Mouse (Mus musculus): ENCODE data around the gene Chsy1.
A peak's percentile ranks its signal among the peaks of the same experiment; 100 is the strongest.

Chsy1 gene

GRCm38 (mm10) chr7:66108961-66109854 is at the start of gene Chsy1:
TSS of gene Chsy1 (plus strand) at chr7:66109515.
- DNase-seq (ENCODE audit: extremely low read depth, insufficient read length, low spot score) = peak; percentile 96

GRCm38 (mm10) chr7:66060066-66060956 is 49.0 kb upstream of the Chsy1 start:
- peak; percentile 81 for DNase-seq (ENCODE audit: extremely low read depth, insufficient read length, low spot score)

GRCm38 (mm10) chr7:66061057-66061456 is 48.3 kb upstream of the Chsy1 start:
- DNase-seq (ENCODE audit: extremely low read depth, insufficient read length, low spot score) = no peak

- DNase-seq (ENCODE audit: extremely low read depth, insufficient read length, low spot score) = no peak
Observed at GRCm38 (mm10) chr7:66076411-66076810, 32.9 kb upstream of the Chsy1 start.

- DNase-seq (ENCODE audit: extremely low read depth, insufficient read length, low spot score) = peak; percentile 98
Observed at GRCm38 (mm10) chr7:66079364-66080230, 29.7 kb upstream of the Chsy1 start, which contains the start of gene Selenos. TSS of gene Selenos (plus strand) at chr7:66079649.

GRCm38 (mm10) chr7:66080231-66080613 is 29.1 kb upstream of the Chsy1 start:
- no peak for DNase-seq (ENCODE audit: extremely low read depth, insufficient read length, low spot score)

- DNase-seq (ENCODE audit: extremely low read depth, insufficient read length, low spot score) = no peak
Observed at GRCm38 (mm10) chr7:66083757-66084156, 25.6 kb upstream of the Chsy1 start.

GRCm38 (mm10) chr7:66084546-66084945 is 24.8 kb upstream of the Chsy1 start:
- DNase-seq (ENCODE audit: extremely low read depth, insufficient read length, low spot score) = no peak

- DNase-seq (ENCODE audit: extremely low read depth, insufficient read length, low spot score) = no peak
Observed at GRCm38 (mm10) chr7:66087652-66088051, 21.7 kb upstream of the Chsy1 start.

- no peak for DNase-seq (ENCODE audit: extremely low read depth, insufficient read length, low spot score)
Observed at GRCm38 (mm10) chr7:66088077-66088476, 21.2 kb upstream of the Chsy1 start.

- no peak for DNase-seq (ENCODE audit: extremely low read depth, insufficient read length, low spot score)
Observed at GRCm38 (mm10) chr7:66090676-66091190, 18.6 kb upstream of the Chsy1 start.

- no peak for DNase-seq (ENCODE audit: extremely low read depth, insufficient read length, low spot score)
Observed at GRCm38 (mm10) chr7:66091553-66091952, 17.8 kb upstream of the Chsy1 start.

- DNase-seq (ENCODE audit: extremely low read depth, insufficient read length, low spot score) = no peak
Observed at GRCm38 (mm10) chr7:66092656-66093055, 16.7 kb upstream of the Chsy1 start.

- no peak for DNase-seq (ENCODE audit: extremely low read depth, insufficient read length, low spot score)
Observed at GRCm38 (mm10) chr7:66094141-66094540, 15.2 kb upstream of the Chsy1 start.

GRCm38 (mm10) chr7:66098803-66099202 is 10.5 kb upstream of the Chsy1 start:
- no peak for DNase-seq (ENCODE audit: extremely low read depth, insufficient read length, low spot score)

GRCm38 (mm10) chr7:66101866-66102265 is 7.4 kb upstream of the Chsy1 start:
- no peak for DNase-seq (ENCODE audit: extremely low read depth, insufficient read length, low spot score)

- no peak for DNase-seq (ENCODE audit: extremely low read depth, insufficient read length, low spot score)
Observed at GRCm38 (mm10) chr7:66104531-66104930, 4.8 kb upstream of the Chsy1 start.

- no peak for DNase-seq (ENCODE audit: extremely low read depth, insufficient read length, low spot score)
Observed at GRCm38 (mm10) chr7:66105771-66106170, 3.5 kb upstream of the Chsy1 start.

- DNase-seq (ENCODE audit: extremely low read depth, insufficient read length, low spot score) = no peak
Observed at GRCm38 (mm10) chr7:66106581-66107056, 2.7 kb upstream of the Chsy1 start.

GRCm38 (mm10) chr7:66107206-66107605 is 2.1 kb upstream of the Chsy1 start:
- no peak for DNase-seq (ENCODE audit: extremely low read depth, insufficient read length, low spot score)

Data from 3134 (cell line).